17 mouse cellular contexts compared by ENCODE assay signal in the genomic region with DNA sequence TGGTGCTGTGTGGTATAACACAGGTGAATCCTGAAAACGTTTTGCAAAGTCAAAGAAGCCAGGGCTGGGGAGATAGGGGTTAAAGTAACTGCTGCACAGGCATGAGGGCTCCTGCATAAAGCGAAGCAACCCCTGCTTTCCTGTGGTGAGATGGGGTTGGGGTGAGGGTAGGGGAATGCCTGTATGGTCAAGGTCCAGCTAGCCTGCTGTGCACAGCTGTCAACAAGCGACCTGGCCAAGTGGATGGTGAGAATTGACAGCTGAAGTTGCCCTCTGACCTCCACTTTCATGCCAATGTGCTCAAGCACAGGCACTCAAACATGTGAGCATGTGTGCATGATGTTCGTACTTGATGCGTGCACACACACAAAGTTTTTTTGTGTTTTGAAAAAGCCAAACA.
DNase-seq lines count a peak whose midpoint lies in the region; ATAC-seq lines count a peak whose summit lies in the region.
"Had no signal": no experiment of that assay in that cellular context is flagged by ENCODE, and none has a peak within 500 bp of the region (broad histone marks: within the 10 kb centered on the region; RNA-seq: fewer than 3 reads in every experiment).

No protein-coding gene starts in this region.

- peak overlapping the region; percentile 23 for H3K4me3 ChIP-seq in megakaryocyte, embryonic 14.5 days (replicated peaks)
- H3K4me3 ChIP-seq in liver, embryonic 15.5 days (replicated peaks), result no peak overlapping the region
- H3K4me3 ChIP-seq: embryonic facial prominence, embryonic 10.5 days; forebrain, embryonic 13.5 days; gastrocnemius, adult 2 months; heart, embryonic 12.5 days; hindbrain, embryonic 10.5 days had no signal

- H3K36me3 ChIP-seq in megakaryocyte, embryonic 14.5 days (replicated peaks; ENCODE audit: low read length), result no peaks in the 10 kb centered on the region
- no peaks in the 10 kb centered on the region for H3K36me3 ChIP-seq in liver, embryonic 15.5 days (replicated peaks)
- H3K36me3 ChIP-seq: embryonic facial prominence, embryonic 10.5 days; heart, embryonic 12.5 days; hindbrain, embryonic 10.5 days had no signal

- no peak for ATAC-seq in megakaryocyte, adult 5-6 weeks (ENCODE audit: poor library complexity, severe bottlenecking)
- ATAC-seq in liver, embryonic 15.5 days (ENCODE audit: insufficient read depth), result peak; percentile 31; the same call in 1 of the 2 replicates
- ATAC-seq in frontal cortex, adult (ENCODE audit: low TSS enrichment), result no peak
- ATAC-seq: forebrain, embryonic 13.5 days; forebrain, postnatal 0 days had no signal

- WGBS in liver, embryonic 15.5 days (ENCODE audit: insufficient replicate concordance), result 46% methylated on average over 5 of the region's 5 CpGs

- H3K9ac ChIP-seq in liver, embryonic 15.5 days, result no peak overlapping the region
- H3K9ac ChIP-seq: forebrain, embryonic 13.5 days; forebrain, postnatal 0 days; heart, embryonic 12.5 days had no signal

- H3K4me2 ChIP-seq in liver, embryonic 15.5 days, result no peak overlapping the region
- H3K4me2 ChIP-seq: forebrain, embryonic 13.5 days; heart, embryonic 12.5 days had no signal

- H3K27me3 ChIP-seq in megakaryocyte, embryonic 14.5 days (replicated peaks), result no peaks in the 10 kb centered on the region
- no peaks in the 10 kb centered on the region for H3K27me3 ChIP-seq in liver, embryonic 15.5 days
- H3K27me3 ChIP-seq: forebrain, embryonic 13.5 days; heart, embryonic 12.5 days had no signal

- DNase-seq in lung, postnatal 10 days, result peak; percentile 51
- DNase-seq in layer of hippocampus, adult 8-10 months (ENCODE audit: low spot score in 2 of 2), result no peak
- no peak for DNase-seq in urinary bladder, postnatal 25 days (ENCODE audit: low spot score)
- DNase-seq: adrenal gland, adult 2 months; adrenal gland, postnatal 25 days; cerebellum, adult 18-20 months; forebrain, postnatal 0 days; gastrocnemius, adult 2 months; gastrocnemius, postnatal 25 days had no signal

- peaks cover 37% of the 10 kb centered on the region for H3K9me3 ChIP-seq in megakaryocyte, embryonic 14.5 days
- H3K9me3 ChIP-seq in liver, embryonic 15.5 days (replicated peaks), result no peaks in the 10 kb centered on the region
- H3K9me3 ChIP-seq: embryonic facial prominence, embryonic 10.5 days; forebrain, embryonic 13.5 days; heart, embryonic 12.5 days; hindbrain, embryonic 10.5 days had no signal

- H3K27ac ChIP-seq in liver, embryonic 15.5 days (replicated peaks), result no peak overlapping the region
- H3K27ac ChIP-seq: embryonic facial prominence, embryonic 10.5 days; forebrain, embryonic 13.5 days; gastrocnemius, adult 2 months; hindbrain, embryonic 10.5 days had no signal

- H3K4me1 ChIP-seq in megakaryocyte, embryonic 14.5 days, result no peaks in the 10 kb centered on the region
- no peaks in the 10 kb centered on the region; the same call in 1 of the 2 replicates for H3K4me1 ChIP-seq in liver, embryonic 15.5 days (replicated peaks)
- H3K4me1 ChIP-seq: heart, embryonic 12.5 days had no signal
